Mouse (Mus musculus) brain, embryonic 14.5 days (tissue): Measurements from ENCODE around the gene Arhgef3. TPM values are rescaled to one million over a fixed set of nuclear protein-coding genes. Genes with fewer than 3 reads are reported as not detected.
A peak's percentile ranks its signal among the peaks of the same experiment; 100 is the strongest.

Experiments used
- DNase-seq: peaks from one replicate; pipeline ENCODE4 v3.0.0-alpha.2; 2011; ENCODE audit warnings: low read depth
- CTCF ChIP-seq: fragments of 200-500 bp; IDR thresholded peaks from 2 replicates; pipeline ENCODE4 v1.5.1; 2012; ENCODE audit warnings: inconsistent platforms, mild to moderate bottlenecking, moderate library complexity, borderline replicate concordance; ENCODE audit not compliant: insufficient read depth, insufficient read length; ENCODE audit errors: extremely low read depth
- POLR2A ChIP-seq: fragments of 200-500 bp; IDR thresholded peaks from 2 replicates; pipeline ENCODE4 v1.6.1; 2012; ENCODE audit warnings: mild to moderate bottlenecking, inconsistent platforms, borderline replicate concordance; ENCODE audit not compliant: poor library complexity, insufficient read depth, insufficient read length, severe bottlenecking; ENCODE audit errors: extremely low read depth
- polyA plus RNA-seq: library from polyadenylated mRNA; depleted of rRNA; stranded (reverse); fragments of >200 nt; gene quantifications from 2 replicates; pipeline ENCODE4 v1.2.3, GENCODE M21; 2012

The Arhgef3 gene
- polyA plus RNA-seq, 1 experiment, result 4.9 TPM

DNA sequence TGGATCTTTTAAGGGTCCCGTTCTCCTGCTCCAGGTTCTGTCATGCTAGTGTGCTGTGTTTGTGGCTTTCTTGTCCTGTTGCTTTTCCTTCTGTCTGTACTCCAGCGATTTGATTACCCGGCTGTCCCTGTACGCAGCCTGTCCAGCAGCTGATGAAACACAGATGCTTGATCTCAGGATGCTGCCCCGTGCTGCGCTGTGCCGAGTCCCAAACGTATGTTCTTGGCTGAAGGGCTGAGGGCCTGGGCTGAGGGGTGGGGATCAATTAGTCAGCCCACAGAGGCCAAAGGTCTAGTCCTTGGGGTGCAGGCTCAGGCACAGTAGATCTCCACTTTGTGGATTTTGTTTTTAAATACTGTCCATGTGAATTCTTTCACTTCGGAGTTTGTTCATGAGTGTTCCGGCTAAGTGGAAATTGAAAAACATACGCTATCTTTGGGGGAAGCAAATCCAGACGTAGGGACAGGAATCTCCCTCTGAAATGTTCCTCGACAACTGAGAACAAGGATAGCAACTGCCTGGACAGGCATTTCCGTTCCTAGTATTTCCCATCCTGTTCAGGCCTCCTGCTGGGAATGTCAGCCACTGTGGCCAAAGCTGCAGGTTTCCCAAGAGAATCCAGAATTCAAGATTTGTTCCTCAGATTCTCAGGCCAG lies 56.6 kb downstream of the Arhgef3 start:
- TF ChIP-seq POLR2A (no peak), CTCF (no peak)
- no peak for DNase-seq

DNA sequence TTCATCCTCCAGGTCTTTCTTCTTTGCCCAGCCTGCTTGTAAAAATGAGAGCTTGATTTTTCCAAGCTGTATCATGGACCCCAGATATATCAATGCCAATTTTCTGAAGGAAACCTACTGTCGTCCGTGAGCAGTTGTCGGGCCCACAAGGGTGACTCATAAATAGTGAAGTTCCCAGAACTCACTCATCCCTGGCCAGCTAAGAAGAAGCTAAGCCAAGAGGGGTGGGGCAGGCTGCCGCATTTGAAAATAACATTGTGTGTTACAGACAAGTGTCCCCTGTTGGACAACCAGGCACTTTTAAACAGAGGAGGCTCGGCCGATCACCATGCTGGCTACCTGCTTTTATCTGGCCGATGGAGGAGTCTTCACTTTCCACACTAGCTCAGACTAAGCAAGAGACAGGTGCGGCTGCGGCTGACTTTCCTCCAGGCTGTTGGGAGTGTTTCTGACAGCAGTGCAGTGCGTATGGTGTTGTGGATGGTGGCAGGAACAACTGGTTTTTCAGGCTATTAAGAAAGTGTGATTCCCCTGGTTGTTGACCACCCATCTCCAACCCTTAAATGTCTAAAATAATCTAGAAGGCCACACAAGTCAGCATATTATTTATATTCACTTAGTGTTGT lies 58.6 kb downstream of the Arhgef3 start:
- no peak for DNase-seq
- TF ChIP-seq POLR2A (no peak), CTCF (no peak)

DNA sequence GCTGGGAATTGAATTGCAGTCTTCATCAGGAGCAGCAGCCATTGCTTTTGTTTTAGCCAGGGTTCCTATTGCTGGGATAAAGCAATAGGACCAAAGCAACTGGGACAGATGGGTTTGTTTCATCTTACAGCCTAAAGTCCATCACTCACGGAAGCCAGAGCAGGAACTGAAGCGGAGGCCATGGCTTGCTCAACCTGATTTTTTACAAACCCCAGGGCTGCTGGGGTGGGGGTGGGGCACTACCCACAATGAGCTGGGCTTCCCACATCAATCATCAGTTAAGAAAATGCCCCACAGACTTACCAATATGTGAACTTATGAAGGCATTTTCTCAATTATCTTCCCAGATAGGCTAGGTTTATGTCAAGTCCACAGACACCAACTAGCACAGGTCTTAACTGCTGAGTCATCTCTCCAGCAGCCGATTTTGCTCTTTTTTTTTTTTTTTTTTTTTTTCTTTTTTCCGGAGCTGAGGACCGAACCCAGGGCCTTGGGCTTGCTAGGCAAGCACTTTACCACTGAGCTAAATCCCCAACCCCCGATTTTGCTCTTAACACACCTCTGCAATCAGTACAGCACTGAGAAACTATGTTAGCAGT lies 59.6 kb downstream of the Arhgef3 start:
- TF ChIP-seq CTCF (no peak), POLR2A (no peak)
- no peak for DNase-seq

DNA sequence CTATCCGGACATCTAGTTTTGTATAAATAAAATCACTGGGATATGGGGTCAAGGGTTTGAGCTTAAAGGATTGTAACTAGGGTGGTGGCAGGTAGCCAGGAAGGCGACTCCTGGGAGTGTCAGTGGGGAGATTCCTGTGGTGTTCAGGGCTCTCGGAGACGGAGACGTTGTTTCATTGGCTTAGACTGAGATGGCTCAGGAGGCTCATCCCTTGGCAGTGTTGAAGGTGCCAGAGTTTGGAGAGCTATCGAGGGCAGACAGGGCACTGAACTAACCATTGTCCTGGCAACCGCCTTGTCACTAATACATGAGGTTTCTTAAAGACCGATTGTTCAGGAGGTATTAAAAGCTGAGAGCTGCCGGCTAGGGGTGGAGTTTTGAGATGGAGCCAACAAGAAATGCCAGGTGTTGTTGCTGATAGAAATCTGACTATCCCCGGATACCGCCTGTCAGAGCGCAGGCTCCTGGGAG lies 60.2 kb downstream of the Arhgef3 start:
- TF ChIP-seq POLR2A, result no peak
- no peak for TF ChIP-seq CTCF
- DNase-seq, result peak; percentile 41

DNA sequence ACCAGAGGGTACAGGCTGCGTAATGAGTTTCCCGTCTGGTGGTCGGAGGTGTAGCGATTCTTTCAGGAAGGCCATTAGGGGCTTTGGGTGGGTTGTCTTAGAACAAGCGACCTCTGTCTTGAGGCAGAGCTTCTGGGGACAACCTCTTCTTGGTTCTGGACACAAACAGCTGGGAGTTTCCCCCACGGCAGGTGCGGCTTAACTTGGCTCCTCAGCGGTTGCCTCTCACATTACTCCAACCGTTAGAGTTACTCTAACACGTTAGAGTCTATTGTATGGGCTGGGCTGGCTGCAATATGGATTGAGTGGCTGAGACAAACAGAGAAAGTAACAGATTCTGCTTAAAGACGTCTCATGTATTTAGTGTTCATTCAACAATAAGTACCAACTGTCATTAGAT lies 60.6 kb downstream of the Arhgef3 start:
- no peak for DNase-seq
- no peak for TF ChIP-seq POLR2A
- no peak for TF ChIP-seq CTCF

DNA sequence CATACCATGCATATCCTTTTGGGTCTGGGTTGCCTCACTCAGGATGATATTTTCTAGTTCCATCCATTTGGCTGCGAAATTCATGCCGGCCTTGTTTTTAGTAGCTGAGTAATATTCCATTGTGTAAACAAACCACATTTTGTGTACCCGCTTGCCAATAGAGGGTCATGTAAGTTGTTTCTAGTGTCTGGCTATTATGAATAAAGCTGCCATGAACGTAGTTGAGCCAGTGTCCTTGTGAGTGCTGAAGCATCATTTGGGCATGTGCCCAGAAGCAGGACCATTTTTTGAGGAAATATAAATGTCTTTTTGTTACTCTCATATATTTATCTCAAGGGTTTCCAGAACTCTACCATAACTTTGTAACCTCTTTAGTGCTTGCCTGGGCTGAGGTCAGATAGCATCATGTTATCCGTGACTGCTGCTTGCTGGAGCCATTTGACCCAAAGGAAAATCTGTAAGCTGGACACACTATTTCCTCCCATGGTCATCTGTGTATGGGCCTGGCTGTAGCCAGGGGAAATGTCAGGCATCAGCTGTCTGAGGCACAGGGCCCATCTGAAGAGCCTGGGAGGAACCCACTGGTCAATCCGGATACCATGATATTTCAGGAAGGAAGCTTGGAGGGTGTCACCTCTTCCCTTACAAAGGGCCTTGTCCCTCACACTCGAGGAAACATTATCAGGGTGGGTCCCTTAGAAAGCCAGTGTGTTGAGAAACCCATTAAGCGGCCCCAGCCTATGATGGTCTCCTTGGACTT lies 63.3 kb downstream of the Arhgef3 start:
- DNase-seq, result no peak
- no peak for TF ChIP-seq POLR2A
- TF ChIP-seq CTCF, result no peak

DNA sequence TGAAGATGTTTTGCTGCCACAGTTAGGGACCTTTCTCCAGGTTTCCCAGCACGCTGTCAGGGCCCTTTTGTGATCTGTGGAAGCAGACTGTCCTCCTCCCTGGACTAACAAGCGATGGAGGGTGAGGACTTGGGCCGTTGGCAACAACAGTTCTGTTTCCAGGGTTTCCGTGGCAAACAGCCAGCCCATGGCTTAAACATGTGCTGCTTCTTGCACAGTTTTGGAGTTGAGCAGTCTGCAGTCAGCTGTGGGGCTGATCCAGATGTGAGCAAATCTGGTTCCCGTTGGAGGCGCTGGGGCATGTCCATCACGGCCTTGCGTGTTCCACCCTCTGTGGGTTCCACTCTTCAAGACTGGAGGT lies 63.8 kb downstream of the Arhgef3 start:
- TF ChIP-seq CTCF, result no peak
- no peak for TF ChIP-seq POLR2A
- DNase-seq, result peak; percentile 83

DNA sequence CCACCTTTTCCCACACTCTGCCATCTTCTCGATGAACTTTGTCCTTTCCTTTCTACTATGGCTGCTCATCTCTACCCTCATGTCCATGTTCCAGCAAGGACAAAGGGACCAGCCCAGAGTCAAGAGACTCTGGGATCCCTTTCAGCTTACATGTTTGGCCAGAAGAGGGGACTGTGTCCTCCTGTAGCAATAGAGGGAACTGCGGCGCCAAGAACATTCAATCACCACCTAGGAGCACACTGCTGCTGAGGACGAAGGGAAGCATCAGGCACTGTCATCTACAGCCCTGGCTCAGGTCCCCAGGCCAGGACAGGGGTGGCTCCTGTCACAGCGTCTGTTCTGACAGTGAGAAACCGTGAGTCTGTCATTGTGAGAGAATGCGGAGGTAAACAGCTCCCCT lies 65.1 kb downstream of the Arhgef3 start:
- no peak for DNase-seq
- TF ChIP-seq POLR2A (no peak), CTCF (no peak)

DNA sequence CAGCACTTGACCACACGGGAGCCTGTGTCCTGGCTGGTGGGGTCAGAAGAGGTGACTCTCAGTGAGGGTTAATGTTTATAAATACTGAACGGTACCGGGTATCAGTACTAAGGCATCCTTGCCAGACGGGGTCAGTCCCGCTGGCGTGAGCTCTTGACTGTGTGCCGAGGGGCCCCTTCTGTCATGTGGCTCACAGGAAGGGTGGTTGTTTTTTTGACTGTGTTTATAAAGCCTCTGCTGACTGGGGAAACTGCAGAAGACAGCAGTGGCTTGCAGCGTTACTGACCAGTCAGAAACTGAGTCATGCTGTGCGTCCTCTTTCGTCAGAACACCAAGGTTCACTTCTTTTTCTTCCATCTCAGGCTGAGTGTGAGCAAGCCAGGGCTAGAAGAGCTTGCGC lies 67.4 kb downstream of the Arhgef3 start:
- TF ChIP-seq POLR2A (no peak), CTCF (no peak)
- no peak for DNase-seq

DNA sequence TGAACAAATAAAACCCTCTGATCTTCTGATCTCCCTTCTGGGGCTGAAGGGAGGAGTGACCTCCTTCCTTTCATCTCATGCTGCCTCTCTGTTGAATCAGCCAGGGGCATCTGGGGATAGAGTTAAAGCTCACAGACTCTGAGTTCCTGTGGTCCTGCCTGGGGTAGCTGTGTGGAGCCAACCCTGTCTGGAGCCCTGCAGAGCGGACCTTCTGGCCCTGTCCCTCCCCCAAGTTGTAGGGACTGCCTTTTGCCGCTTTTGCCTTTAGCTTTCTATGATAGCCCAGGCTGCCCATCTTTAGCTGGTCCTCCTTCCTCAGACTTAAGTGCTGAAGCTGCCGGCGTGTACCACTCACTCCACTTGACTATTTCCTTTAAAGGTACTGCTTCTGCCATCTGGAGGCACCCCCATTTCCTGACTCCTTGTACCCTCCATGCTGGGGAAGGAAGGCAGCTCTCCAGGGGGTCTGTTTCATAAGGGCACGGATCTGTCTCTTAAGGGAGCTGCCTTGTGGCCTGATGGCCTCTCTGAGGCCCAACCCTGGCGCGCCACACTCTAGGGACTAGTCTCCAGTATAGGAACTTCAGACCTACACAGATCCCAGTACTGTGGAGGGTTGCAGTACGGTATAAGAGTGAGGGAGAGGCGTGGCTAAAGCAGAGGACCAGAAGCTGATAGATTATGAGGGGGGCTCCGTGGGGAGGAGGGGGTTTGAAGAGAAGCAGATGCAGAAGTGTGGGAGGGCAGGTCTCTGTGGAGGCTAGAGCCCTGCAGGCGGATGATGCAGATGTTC lies 68.1 kb downstream of the Arhgef3 start:
- no peak for DNase-seq
- TF ChIP-seq POLR2A, result no peak
- no peak for TF ChIP-seq CTCF
